Mouse (Mus musculus) hindlimb bud, embryonic 11.5 days (tissue): ENCODE results near the gene Tll2.
A peak's percentile ranks its signal among the peaks of the same experiment; 100 is the strongest.

Experiments
- DNase-seq: peaks from one replicate; pipeline ENCODE4 v3.0.0-alpha.2; 2012; ENCODE audit warnings: low read depth, low spot score; ENCODE audit errors: extremely low spot score

Gene Tll2

GRCm38 (mm10) chr19:41164447-41165095 is 42.1 kb downstream of the Tll2 start:
- no peak for DNase-seq

- DNase-seq = no peak
Measured at GRCm38 (mm10) chr19:41160388-41160787, 46.2 kb downstream of the Tll2 start.

- DNase-seq = peak; percentile 14
Measured at GRCm38 (mm10) chr19:41154681-41155080, 52.0 kb downstream of the Tll2 start.

- no peak for DNase-seq
Measured at GRCm38 (mm10) chr19:41152462-41152861, 54.2 kb downstream of the Tll2 start.

GRCm38 (mm10) chr19:41152016-41152370 is 54.6 kb downstream of the Tll2 start:
- no peak for DNase-seq

GRCm38 (mm10) chr19:41151321-41152015 is 55.2 kb downstream of the Tll2 start:
- DNase-seq = no peak

- no peak for DNase-seq
Measured at GRCm38 (mm10) chr19:41140961-41141360, 65.7 kb downstream of the Tll2 start.

GRCm38 (mm10) chr19:41139629-41140028 is 67.0 kb downstream of the Tll2 start:
- DNase-seq = no peak

GRCm38 (mm10) chr19:41123009-41123408 is 83.6 kb downstream of the Tll2 start:
- DNase-seq = no peak

- DNase-seq = no peak
Measured at GRCm38 (mm10) chr19:41119924-41120323, 86.7 kb downstream of the Tll2 start.

GRCm38 (mm10) chr19:41118346-41118745 is 88.3 kb downstream of the Tll2 start:
- DNase-seq = no peak

- no peak for DNase-seq
Measured at GRCm38 (mm10) chr19:41117334-41117733, 89.3 kb downstream of the Tll2 start.

- DNase-seq = no peak
Measured at GRCm38 (mm10) chr19:41114611-41115010, 92.0 kb downstream of the Tll2 start.

GRCm38 (mm10) chr19:41113911-41114531 is 92.6 kb downstream of the Tll2 start:
- DNase-seq = no peak

- no peak for DNase-seq
Measured at GRCm38 (mm10) chr19:41112609-41113008, 94.0 kb downstream of the Tll2 start.

- DNase-seq = no peak
Measured at GRCm38 (mm10) chr19:41109991-41110390, 96.6 kb downstream of the Tll2 start.

GRCm38 (mm10) chr19:41109496-41109895 is 97.1 kb downstream of the Tll2 start:
- no peak for DNase-seq

- DNase-seq = no peak
Measured at GRCm38 (mm10) chr19:41108666-41109065, 98.0 kb downstream of the Tll2 start.

GRCm38 (mm10) chr19:41107530-41107929 is 99.1 kb downstream of the Tll2 start:
- no peak for DNase-seq

GRCm38 (mm10) chr19:41104922-41105321 is 101.7 kb downstream of the Tll2 start:
- DNase-seq = peak; percentile 10

- no peak for DNase-seq
Measured at GRCm38 (mm10) chr19:41101390-41101789, 105.2 kb downstream of the Tll2 start.

- no peak for DNase-seq
Measured at GRCm38 (mm10) chr19:41100863-41101262, 105.8 kb downstream of the Tll2 start.
